Mouse (Mus musculus) limb, embryonic 11.5 days (tissue): Measurements from ENCODE around the gene Zfp488. TPM values are rescaled to one million over a fixed set of nuclear protein-coding genes. Genes with fewer than 3 reads are reported as not detected.

Experiments used
- ATAC-seq: fragments of 200-750 bp; cut with Nextera tagmentation; 2 replicates; pipeline ENCODE4 v1.8.0; 2017; ENCODE audit warnings: low read depth; ENCODE audit not compliant: insufficient number of reproducible peaks, low FRiP score, low TSS enrichment
- DNase-seq: peaks from one replicate; pipeline ENCODE4 v3.0.0-alpha.2; 2015; ENCODE audit warnings: low spot score
- H3K27ac ChIP-seq: fragments of 300-500 bp; sonication (generic); replicated peaks from 2 replicates; pipeline ENCODE4 v1.5.1; 2014; ENCODE audit warnings: low read depth, mild to moderate bottlenecking, low read length
- H3K27me3 ChIP-seq: fragments of 300-500 bp; sonication (generic); 2 replicates; pipeline ENCODE4 v1.6.1; 2014; ENCODE audit warnings: mild to moderate bottlenecking, low read length, mixed read lengths; ENCODE audit not compliant: control insufficient read depth, insufficient read depth
- H3K36me3 ChIP-seq: fragments of 300-500 bp; sonication (generic); 2 replicates; pipeline ENCODE4 v1.6.1; 2014; ENCODE audit warnings: mild to moderate bottlenecking, low read length, moderate library complexity, mixed read lengths; ENCODE audit not compliant: control insufficient read depth, insufficient read depth
- H3K4me1 ChIP-seq: fragments of 300-500 bp; sonication (generic); 2 replicates; pipeline ENCODE4 v1.6.1; 2014; ENCODE audit warnings: low read length, mixed read lengths; ENCODE audit not compliant: control insufficient read depth, insufficient read depth
- H3K4me2 ChIP-seq: fragments of 300-500 bp; sonication (generic); 2 replicates; pipeline ENCODE4 v1.6.1; 2014; ENCODE audit warnings: low read depth, mild to moderate bottlenecking, moderate library complexity; ENCODE audit not compliant: severe bottlenecking
- H3K4me3 ChIP-seq: fragments of 300-500 bp; sonication (generic); 2 replicates; pipeline ENCODE4 v1.5.1; 2014; ENCODE audit warnings: low read depth, low read length
- H3K9ac ChIP-seq: fragments of 300-500 bp; sonication (generic); 2 replicates; pipeline ENCODE4 v1.6.1; 2014; ENCODE audit warnings: mild to moderate bottlenecking, low read length
- H3K9me3 ChIP-seq: fragments of 300-500 bp; sonication (generic); 2 replicates; pipeline ENCODE4 v1.6.1; 2016; ENCODE audit warnings: low read length; ENCODE audit not compliant: control insufficient read depth
- WGBS: fragments of 180-500 bp; shearing (Covaris S2); extraction: QIAGEN DNeasy Blood & Tissue Kit; methylation state at CpG from one replicate; pipeline ENCODE4 v1.1.7; 2014; 5-methylcytosine and 5-hydroxymethylcytosine counted together
- polyA plus RNA-seq: library from polyadenylated mRNA; unstranded; fragments of >200 nt; fragmentation: Nextera tagmentation; extraction: Ambion mirVana; gene quantifications from 2 replicates; pipeline ENCODE4 v1.2.1, GENCODE M21; 2014

The Zfp488 gene
- polyA plus RNA-seq, 1 experiment from 2014 or later: 0.08 TPM

GRCm38 (mm10) chr14:33958841-33959240, 19.7 kb downstream of the Zfp488 start:
- H3K4me2 ChIP-seq: no peak overlapping the region
- DNase-seq: no peak

GRCm38 (mm10) chr14:33958186-33958585, 20.4 kb downstream of the Zfp488 start:
- no peak for DNase-seq
- no peak overlapping the region for H3K9ac ChIP-seq
- H3K4me2 ChIP-seq: no peak overlapping the region
- no peaks in the 10 kb centered on the region for H3K36me3 ChIP-seq
- no peak overlapping the region for H3K4me3 ChIP-seq
- H3K4me1 ChIP-seq: no peaks in the 10 kb centered on the region
- 91% methylated on average over 4 of the region's 4 CpGs for WGBS
- H3K9me3 ChIP-seq: no peaks in the 10 kb centered on the region
- H3K27me3 ChIP-seq: no peaks in the 10 kb centered on the region
- ATAC-seq: no peak
- H3K27ac ChIP-seq: no peak overlapping the region

More at GRCm38 (mm10) chr14:33958841-33959240, 19.7 kb downstream of the Zfp488 start:
- no peaks in the 10 kb centered on the region for H3K36me3 ChIP-seq
- no peaks in the 10 kb centered on the region for H3K27me3 ChIP-seq
- no peak overlapping the region for H3K9ac ChIP-seq
- no peaks in the 10 kb centered on the region for H3K9me3 ChIP-seq
- H3K4me3 ChIP-seq: no peak overlapping the region
- no peaks in the 10 kb centered on the region for H3K4me1 ChIP-seq
- H3K27ac ChIP-seq: no peak overlapping the region
- 71% methylated on average over 3 of the region's 3 CpGs for WGBS
- ATAC-seq: no peak

DNA sequence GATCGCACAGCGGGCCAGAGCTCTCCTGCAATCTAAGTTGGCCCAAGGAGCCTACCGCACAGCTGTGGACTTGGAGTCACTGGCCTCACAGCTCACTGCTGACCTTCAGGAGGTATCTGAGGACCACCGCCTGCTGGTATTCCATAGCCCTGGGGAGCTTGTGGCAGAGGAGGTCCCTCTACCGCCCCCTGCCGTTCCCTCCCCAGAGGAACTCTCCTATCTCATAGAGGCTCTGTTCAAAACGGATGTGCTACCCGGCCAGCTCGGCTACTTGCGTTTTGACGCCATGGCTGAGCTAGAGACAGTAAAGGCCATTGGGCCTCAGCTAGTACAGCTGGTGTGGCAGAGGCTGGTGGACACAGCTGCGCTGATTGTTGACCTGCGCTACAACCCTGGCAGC, 22.5 kb downstream of the Zfp488 start:
- H3K4me2 ChIP-seq: no peak overlapping the region
- WGBS: 74% methylated on average over 13 of the region's 13 CpGs
- no peaks in the 10 kb centered on the region for H3K4me1 ChIP-seq
- DNase-seq (no peak), ATAC-seq (no peak)
- H3K9me3 ChIP-seq: no peaks in the 10 kb centered on the region
- no peaks in the 10 kb centered on the region for H3K27me3 ChIP-seq
- H3K9ac ChIP-seq: no peak overlapping the region
- H3K36me3 ChIP-seq: no peaks in the 10 kb centered on the region
- no peak overlapping the region for H3K4me3 ChIP-seq
- no peak overlapping the region for H3K27ac ChIP-seq

DNA sequence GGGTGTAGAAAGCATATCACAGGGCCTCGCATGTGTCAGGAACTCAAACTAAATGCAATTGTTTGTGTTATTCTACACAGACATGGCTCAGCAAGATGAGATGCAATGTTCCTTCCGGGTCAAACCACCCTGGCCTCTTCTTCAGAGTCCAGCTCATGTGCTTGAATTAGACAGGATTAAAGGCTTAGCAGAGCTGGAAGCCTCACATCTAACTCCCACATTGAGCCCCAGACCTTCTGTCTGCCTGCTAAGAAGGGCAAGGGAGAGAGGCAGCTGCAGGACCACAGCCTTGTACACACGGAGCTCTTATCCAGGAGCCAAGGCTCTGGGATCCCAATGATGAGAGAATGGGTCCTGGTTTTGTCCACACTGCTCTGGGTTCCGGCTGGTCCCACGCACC, 24.8 kb downstream of the Zfp488 start, which contains the start of gene Rbp3:
Rbp3 (plus strand) TSS at position 243 of the 400 bp plus-strand sequence.
- Histone ChIP-seq H3K4me1 (no peaks in the 10 kb centered on the region), H3K27ac (no peak within 1 kb of the TSS), H3K4me3 (no peak within 1 kb of the TSS), H3K4me2 (no peak within 1 kb of the TSS), H3K36me3 (no peaks in the 10 kb centered on the region), H3K27me3 (no peaks in the 10 kb centered on the region), H3K9ac (no peak within 1 kb of the TSS), H3K9me3 (no peaks in the 10 kb centered on the region)
- ATAC-seq (no peak), DNase-seq (no peak)
- WGBS: 91% methylated on average over 5 of the region's 5 CpGs

GRCm38 (mm10) chr14:33952233-33952981, 26.2 kb downstream of the Zfp488 start:
- no peak overlapping the region for H3K4me2 ChIP-seq
- no peaks in the 10 kb centered on the region for H3K9me3 ChIP-seq
- H3K4me3 ChIP-seq: no peak overlapping the region
- WGBS: 51% methylated on average over 6 of the region's 6 CpGs
- H3K27ac ChIP-seq: no peak overlapping the region
- no peaks in the 10 kb centered on the region for H3K36me3 ChIP-seq
- no peaks in the 10 kb centered on the region for H3K4me1 ChIP-seq
- H3K9ac ChIP-seq: no peak overlapping the region
- H3K27me3 ChIP-seq: no peaks in the 10 kb centered on the region
- no peak for ATAC-seq
- no peak for DNase-seq

DNA sequence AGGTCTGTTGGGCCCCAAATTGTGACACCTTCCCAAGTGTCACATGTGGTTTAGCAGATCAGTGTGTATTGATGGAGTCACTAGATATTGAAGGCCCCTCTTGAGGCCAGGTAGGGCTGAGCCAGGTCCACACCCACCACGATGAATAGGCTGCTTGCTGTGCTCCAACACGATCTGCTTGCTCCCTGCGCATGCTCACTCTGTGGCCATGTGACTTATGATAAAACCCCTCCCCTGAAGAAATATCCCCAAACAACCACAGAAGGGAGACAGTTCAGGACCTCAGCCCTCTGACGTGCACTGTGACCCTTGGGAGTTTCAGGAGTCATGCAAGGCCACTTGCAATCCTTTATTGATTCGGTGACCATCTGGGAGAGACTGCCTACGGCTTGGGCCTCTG, 32.4 kb downstream of the Zfp488 start:
- ATAC-seq (no peak), DNase-seq (no peak)
- no peak overlapping the region for H3K27ac ChIP-seq
- no peaks in the 10 kb centered on the region for H3K36me3 ChIP-seq
- H3K4me2 ChIP-seq: no peak overlapping the region
- no peak overlapping the region for H3K4me3 ChIP-seq
- no peaks in the 10 kb centered on the region for H3K27me3 ChIP-seq
- no peaks in the 10 kb centered on the region for H3K9me3 ChIP-seq
- no peaks in the 10 kb centered on the region for H3K4me1 ChIP-seq
- no peak overlapping the region for H3K9ac ChIP-seq
- 80% methylated on average over 6 of the region's 6 CpGs for WGBS

- no peaks in the 10 kb centered on the region for H3K9me3 ChIP-seq
- no peak overlapping the region for H3K4me2 ChIP-seq
- H3K27ac ChIP-seq: no peak overlapping the region
- no peaks in the 10 kb centered on the region for H3K27me3 ChIP-seq
- H3K4me3 ChIP-seq: no peak overlapping the region
- DNase-seq: no peak
- H3K9ac ChIP-seq: no peak overlapping the region
- H3K4me1 ChIP-seq: no peaks in the 10 kb centered on the region
- ATAC-seq: no peak
- WGBS: 80% methylated on average over 5 of the region's 5 CpGs
- H3K36me3 ChIP-seq: no peaks in the 10 kb centered on the region
These were observed 36.3 kb downstream of the Zfp488 start for GRCm38 (mm10) chr14:33942222-33942621.

- ATAC-seq: no peak
- no peak within 1 kb of the TSS for H3K4me2 ChIP-seq
- no peaks in the 10 kb centered on the region for H3K27me3 ChIP-seq
- no peak within 1 kb of the TSS for H3K27ac ChIP-seq
- no peaks in the 10 kb centered on the region for H3K4me1 ChIP-seq
- H3K9me3 ChIP-seq: no peaks in the 10 kb centered on the region
- no peaks in the 10 kb centered on the region for H3K36me3 ChIP-seq
- peak within 1 kb of the TSS; percentile 17; the same call in 1 of the 2 replicates for H3K9ac ChIP-seq
- no peak for DNase-seq
- no peak within 1 kb of the TSS for H3K4me3 ChIP-seq
- 61% methylated on average over 8 of the region's 8 CpGs for WGBS
These were observed 37.8 kb downstream of the Zfp488 start, which contains the start of gene Gdf2 for GRCm38 (mm10) chr14:33940739-33941138. Gdf2 (plus strand) TSS chr14:33941039.
